17 mouse cellular contexts compared by ENCODE assay signal in the genomic region with DNA sequence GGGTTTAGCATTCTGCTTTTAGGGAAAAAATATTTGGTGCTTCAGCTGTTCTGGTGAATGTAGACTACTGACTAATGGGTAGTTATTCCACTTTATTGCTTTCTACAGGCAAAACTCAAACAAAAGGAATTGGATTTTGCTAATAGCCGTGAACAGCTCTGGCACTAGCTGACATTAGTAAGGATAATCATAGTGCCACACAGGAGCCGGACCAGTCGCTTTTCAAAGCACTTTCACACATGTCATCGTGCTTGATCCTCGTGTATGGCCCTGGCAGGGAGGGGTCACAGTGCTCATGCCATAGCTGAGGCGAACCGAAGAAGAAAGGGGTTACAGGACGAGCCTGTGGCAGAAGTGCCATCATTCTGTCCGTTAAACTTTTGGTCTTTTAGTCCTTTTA.
DNase-seq lines count a peak whose midpoint lies in the region; ATAC-seq and TF ChIP-seq lines count a peak whose summit lies in the region.
"Had no signal": no experiment of that assay in that cellular context is flagged by ENCODE, and none has a peak within 500 bp of the region (broad histone marks: within the 10 kb centered on the region; RNA-seq: fewer than 3 reads in every experiment).

No protein-coding gene starts in this region.

- H3K9ac ChIP-seq in hindbrain, embryonic 14.5 days, result peak overlapping the region; percentile 46; the same call in 1 of the 2 replicates
- no peak overlapping the region for H3K9ac ChIP-seq in midbrain, embryonic 14.5 days (replicated peaks; ENCODE audit: low read length)
- no peak overlapping the region for H3K9ac ChIP-seq in stomach, postnatal 0 days (ENCODE audit: low read length)
- H3K9ac ChIP-seq: embryonic facial prominence, embryonic 15.5 days; liver, embryonic 13.5 days; lung, embryonic 15.5 days had no signal

- WGBS in hindbrain, embryonic 14.5 days, result 41% methylated on average over 9 of the region's 9 CpGs
- 38% methylated on average over 9 of the region's 9 CpGs for WGBS in midbrain, embryonic 14.5 days
- 74% methylated on average over 9 of the region's 9 CpGs for WGBS in stomach, postnatal 0 days

- H3K36me3 ChIP-seq in hindbrain, embryonic 14.5 days (replicated peaks; ENCODE audit: control insufficient read depth, insufficient read depth), result no peaks in the 10 kb centered on the region
- H3K36me3 ChIP-seq in midbrain, embryonic 14.5 days (ENCODE audit: control insufficient read depth, insufficient read depth, low read length), result no peaks in the 10 kb centered on the region
- H3K36me3 ChIP-seq in stomach, postnatal 0 days (ENCODE audit: control insufficient read depth, insufficient read depth, low read length), result no peaks in the 10 kb centered on the region
- H3K36me3 ChIP-seq: embryonic facial prominence, embryonic 15.5 days; liver, embryonic 13.5 days; lung, embryonic 15.5 days had no signal

- H3K9me3 ChIP-seq in hindbrain, embryonic 14.5 days (ENCODE audit: control insufficient read depth, low read length), result no peaks in the 10 kb centered on the region
- no peaks in the 10 kb centered on the region for H3K9me3 ChIP-seq in midbrain, embryonic 14.5 days (ENCODE audit: control insufficient read depth, low read length)
- no peaks in the 10 kb centered on the region for H3K9me3 ChIP-seq in stomach, postnatal 0 days (ENCODE audit: control insufficient read depth, low read length)
- H3K9me3 ChIP-seq: embryonic facial prominence, embryonic 15.5 days; liver, embryonic 13.5 days; lung, embryonic 15.5 days had no signal

- TF ChIP-seq POLR2A in cortical plate, adult 2 months (IDR thresholded peaks at IDR 0.05; ENCODE audit: extremely low read depth, insufficient read depth, low read length), result no peak

- no peak overlapping the region for H3K27ac ChIP-seq in cortical plate, adult 2 months (ENCODE audit: insufficient read depth, low read length)
- H3K27ac ChIP-seq in hindbrain, embryonic 14.5 days, result peak overlapping the region; percentile 78
- H3K27ac ChIP-seq in midbrain, embryonic 14.5 days (replicated peaks; ENCODE audit: low read depth, low read length), result peak overlapping the region; percentile 56
- H3K27ac ChIP-seq in stomach, postnatal 0 days (replicated peaks), result no peak overlapping the region
- H3K27ac ChIP-seq: embryonic facial prominence, embryonic 15.5 days; heart, adult 2 months; liver, embryonic 13.5 days; lung, embryonic 15.5 days had no signal

- H3K27me3 ChIP-seq in hindbrain, embryonic 14.5 days (ENCODE audit: control insufficient read depth, insufficient read depth, low read length), result no peaks in the 10 kb centered on the region
- peaks cover 4% of the 10 kb centered on the region; the same call in 1 of the 2 replicates for H3K27me3 ChIP-seq in midbrain, embryonic 14.5 days (ENCODE audit: control insufficient read depth, insufficient read depth, low read length)
- H3K27me3 ChIP-seq in stomach, postnatal 0 days (ENCODE audit: control insufficient read depth, insufficient read depth, low read length), result no peaks in the 10 kb centered on the region

- no peaks in the 10 kb centered on the region for H3K4me1 ChIP-seq in cortical plate, adult 2 months (ENCODE audit: control insufficient read depth, insufficient read depth, low read length)
- peaks cover 20% of the 10 kb centered on the region for H3K4me1 ChIP-seq in hindbrain, embryonic 14.5 days (replicated peaks; ENCODE audit: control insufficient read depth, insufficient read depth, low read length)
- peaks cover 22% of the 10 kb centered on the region for H3K4me1 ChIP-seq in midbrain, embryonic 14.5 days (ENCODE audit: control insufficient read depth, insufficient read depth, low read length)
- no peaks in the 10 kb centered on the region for H3K4me1 ChIP-seq in stomach, postnatal 0 days (replicated peaks; ENCODE audit: control insufficient read depth, insufficient read depth)
- H3K4me1 ChIP-seq: embryonic facial prominence, embryonic 15.5 days; liver, embryonic 13.5 days had no signal

- peak; percentile 58 for DNase-seq in heart, adult 11 months
- no peak for DNase-seq in heart, postnatal 36 days
- peak; percentile 49 for DNase-seq in hindbrain, embryonic 14.5 days (ENCODE audit: low spot score)
- peak; percentile 47 for DNase-seq in midbrain, embryonic 14.5 days
- DNase-seq in lung, postnatal 36 days, result no peak
- DNase-seq in heart, postnatal 14 days, result no peak
- DNase-seq in stomach, postnatal 0 days (ENCODE audit: low spot score), result no peak
- DNase-seq: adrenal gland, adult 8-10 months; B cell, adult 2 months; heart, adult 2 months; kidney, adult 9 months; kidney, postnatal 36 days; liver, embryonic 13.5 days had no signal

- intact Hi-C loops in heart, postnatal 36 days (cut with DNase I), result no loop called here
- intact Hi-C loops in heart, postnatal 14 days (cut with DNase I), result no loop called here

- H3K4me3 ChIP-seq in cortical plate, adult 2 months (ENCODE audit: insufficient read depth, low read length), result peak overlapping the region; percentile 38
- H3K4me3 ChIP-seq in hindbrain, embryonic 14.5 days (replicated peaks; ENCODE audit: low read length), result no peak overlapping the region
- H3K4me3 ChIP-seq in midbrain, embryonic 14.5 days (replicated peaks; ENCODE audit: low read depth, low read length), result no peak overlapping the region
- no peak overlapping the region for H3K4me3 ChIP-seq in stomach, postnatal 0 days (ENCODE audit: low read depth, low read length)
- H3K4me3 ChIP-seq: embryonic facial prominence, embryonic 15.5 days; heart, adult 2 months; liver, embryonic 13.5 days; lung, embryonic 15.5 days had no signal

- ATAC-seq in hindbrain, embryonic 14.5 days (ENCODE audit: low FRiP score), result no peak
- ATAC-seq in midbrain, embryonic 14.5 days (ENCODE audit: low FRiP score, low TSS enrichment), result no peak; the same call in 1 of the 2 replicates
- ATAC-seq in stomach, postnatal 0 days (ENCODE audit: low FRiP score, low TSS enrichment), result no peak
- ATAC-seq: inflammation-experienced regulatory T-cells, adult 6 months had no signal

- H3K4me2 ChIP-seq in hindbrain, embryonic 14.5 days (replicated peaks), result peak overlapping the region; percentile 48
- H3K4me2 ChIP-seq in midbrain, embryonic 14.5 days (ENCODE audit: low read length), result peak overlapping the region; percentile 49
- H3K4me2 ChIP-seq in stomach, postnatal 0 days (replicated peaks; ENCODE audit: low read depth), result no peak overlapping the region
- H3K4me2 ChIP-seq: embryonic facial prominence, embryonic 15.5 days; liver, embryonic 13.5 days; lung, embryonic 15.5 days had no signal

- no peak for TF ChIP-seq CTCF in cortical plate, adult 2 months (IDR thresholded peaks at IDR 0.05; ENCODE audit: extremely low read depth, insufficient read depth, low read length)
- TF ChIP-seq CTCF in stomach, postnatal 0 days (IDR thresholded peaks at IDR 0.05; ENCODE audit: low read depth), result no peak

- TF ChIP-seq EP300 in stomach, postnatal 0 days (optimal IDR thresholded peaks at IDR 0.05), result no peak

Comparison
In these comparisons a context has a peak if more than half of its experiments do, and no peak if none do; other contexts are left out.
1. DNase-seq: peak in heart, adult 11 months (single experiment), hindbrain, embryonic 14.5 days (single experiment) and midbrain, embryonic 14.5 days (single experiment); none in heart, postnatal 36 days (0 of 2), lung, postnatal 36 days (single experiment), heart, postnatal 14 days (0 of 2) and stomach, postnatal 0 days (single experiment).
2. H3K27ac ChIP-seq: peak in hindbrain, embryonic 14.5 days (single experiment) and midbrain, embryonic 14.5 days (single experiment); none in cortical plate, adult 2 months (single experiment) and stomach, postnatal 0 days (single experiment).